ENCODE assay signal across 10 mouse cellular contexts in genomic region chr7:25156158-25156648, GRCm38 (mm10). TPM values are rescaled to one million over a fixed set of nuclear protein-coding genes. Genes with fewer than 3 reads are reported as not detected.
DNase-seq lines count a peak whose midpoint lies in the region; ATAC-seq lines count a peak whose summit lies in the region.
"Had no signal": no experiment of that assay in that cellular context is flagged by ENCODE, and none has a peak within 500 bp of the region (broad histone marks: within the 10 kb centered on the region; RNA-seq: fewer than 3 reads in every experiment).

No protein-coding gene starts in this region.

- H3K27ac ChIP-seq in heart, embryonic 10.5 days, result no peak overlapping the region; the same call in 1 of the 2 replicates
- H3K27ac ChIP-seq in embryonic facial prominence, embryonic 14.5 days (replicated peaks; ENCODE audit: low read depth, low read length), result no peak overlapping the region
- H3K27ac ChIP-seq in liver, embryonic 13.5 days, result peak overlapping the region; percentile 92

- WGBS in heart, embryonic 10.5 days, result 13% methylated on average over 14 of the region's 14 CpGs
- WGBS in embryonic facial prominence, embryonic 14.5 days, result 27% methylated on average over 12 of the region's 14 CpGs
- 5% methylated on average over 14 of the region's 14 CpGs for WGBS in liver, embryonic 13.5 days (ENCODE audit: insufficient replicate concordance)

- no peaks in the 10 kb centered on the region for H3K36me3 ChIP-seq in heart, embryonic 10.5 days
- H3K36me3 ChIP-seq in embryonic facial prominence, embryonic 14.5 days (ENCODE audit: control insufficient read depth, insufficient read depth, low read length), result no peaks in the 10 kb centered on the region
- no peaks in the 10 kb centered on the region for H3K36me3 ChIP-seq in liver, embryonic 13.5 days

- peaks cover 49% of the 10 kb centered on the region for H3K4me1 ChIP-seq in heart, embryonic 10.5 days
- peaks cover 14% of the 10 kb centered on the region for H3K4me1 ChIP-seq in embryonic facial prominence, embryonic 14.5 days (ENCODE audit: control insufficient read depth, insufficient read depth, low read length)
- peaks cover 60% of the 10 kb centered on the region for H3K4me1 ChIP-seq in liver, embryonic 13.5 days (replicated peaks)

- H3K4me3 ChIP-seq in heart, embryonic 10.5 days, result peak overlapping the region; percentile 38
- no peak overlapping the region for H3K4me3 ChIP-seq in embryonic facial prominence, embryonic 14.5 days (ENCODE audit: low read depth, low read length)
- H3K4me3 ChIP-seq in liver, embryonic 13.5 days (replicated peaks), result peak overlapping the region; percentile 51

- H3K9ac ChIP-seq in embryonic facial prominence, embryonic 14.5 days (ENCODE audit: low read depth, low read length), result no peak overlapping the region
- peak overlapping the region; percentile 75 for H3K9ac ChIP-seq in liver, embryonic 13.5 days

- DNase-seq in heart, embryonic 10.5 days (ENCODE audit: low spot score), result no peak
- no peak for DNase-seq in heart, adult 9 months (ENCODE audit: low spot score in 2 of 2)
- peak; percentile 12 for DNase-seq in CD4-positive helper T cell, adult 2 months (ENCODE audit: low read depth, low spot score)
- no peak for DNase-seq in embryonic facial prominence, embryonic 14.5 days (ENCODE audit: low spot score)
- DNase-seq in liver, embryonic 13.5 days, result no peak
- DNase-seq in cerebellum, postnatal 14 days, result no peak
- DNase-seq in B cell, adult 2 months, result no peak
- no peak for DNase-seq in right cerebral cortex, postnatal 14 days
- DNase-seq: cerebellum, adult 18-20 months; heart, postnatal 10 days had no signal

- peaks cover 87% of the 10 kb centered on the region for H3K27me3 ChIP-seq in heart, embryonic 10.5 days (ENCODE audit: insufficient read depth, poor library complexity, severe bottlenecking)
- H3K27me3 ChIP-seq in embryonic facial prominence, embryonic 14.5 days (replicated peaks; ENCODE audit: control insufficient read depth, insufficient read depth, low read length), result peaks cover 9% of the 10 kb centered on the region; the same call in 1 of the 2 replicates
- H3K27me3 ChIP-seq in liver, embryonic 13.5 days, result peaks cover 36% of the 10 kb centered on the region

- peak overlapping the region; percentile 23 for H3K4me2 ChIP-seq in embryonic facial prominence, embryonic 14.5 days (ENCODE audit: low read depth, low read length)
- peak overlapping the region; percentile 87 for H3K4me2 ChIP-seq in liver, embryonic 13.5 days

- H3K9me3 ChIP-seq in heart, embryonic 10.5 days, result no peaks in the 10 kb centered on the region
- no peaks in the 10 kb centered on the region for H3K9me3 ChIP-seq in embryonic facial prominence, embryonic 14.5 days (ENCODE audit: control insufficient read depth, low read length)
- H3K9me3 ChIP-seq in liver, embryonic 13.5 days (replicated peaks), result no peaks in the 10 kb centered on the region

- no peak for ATAC-seq in embryonic facial prominence, embryonic 14.5 days (ENCODE audit: low read depth)
- ATAC-seq in liver, embryonic 13.5 days (ENCODE audit: low read depth), result peak; percentile 67

RNA-seq across cellular contexts. Expression of gene Pou2f2, which starts 23.3 kb away (rescaled TPM):
- polyA plus RNA-seq in heart, embryonic 10.5 days (2016; fragmentation: Nextera tagmentation; extraction: Ambion mirVana), result 0.73 and 0.74 TPM in 2 replicates
- polyA plus RNA-seq in embryonic facial prominence, embryonic 14.5 days (2014; fragmentation: Nextera tagmentation; extraction: Ambion mirVana), result 1.5 TPM in 2 replicates
- polyA plus RNA-seq in liver, embryonic 13.5 days (2015; fragmentation: Nextera tagmentation; extraction: Ambion mirVana), result 1.5 and 1.6 TPM in 2 replicates
